24 mouse cellular contexts compared by ENCODE assay signal in the genomic region with DNA sequence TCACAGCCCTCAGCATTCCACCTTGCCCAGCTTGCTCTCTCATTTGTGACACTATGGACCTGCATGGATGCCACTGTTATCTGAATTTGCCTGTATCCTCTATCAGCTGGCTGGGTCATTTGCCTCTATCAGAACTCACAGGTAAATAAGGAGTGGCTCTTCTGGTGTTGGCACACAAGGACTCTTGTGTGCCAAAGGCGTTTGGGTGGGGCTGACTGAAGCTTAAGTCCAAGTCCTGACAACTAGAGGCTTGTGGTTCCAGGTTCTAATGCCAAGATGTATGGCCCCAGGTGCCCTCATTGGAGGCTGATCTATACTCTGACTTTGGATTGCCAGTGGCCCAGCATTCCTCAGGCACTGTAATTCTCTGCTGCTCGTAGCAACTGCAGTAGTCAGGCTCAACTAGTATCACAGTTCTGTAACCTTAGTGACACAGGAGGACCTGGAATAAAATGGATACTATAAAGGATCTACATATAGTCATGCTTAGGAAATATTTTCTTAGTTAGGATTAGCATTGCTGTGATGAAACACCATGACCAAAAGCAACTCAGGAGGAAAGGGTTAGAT. TPM values are rescaled to one million over a fixed set of nuclear protein-coding genes. Genes with fewer than 3 reads are reported as not detected.
"Had no signal": no experiment of that assay in that cellular context is flagged by ENCODE, and none has a peak within 500 bp of the region (broad histone marks: within the 10 kb centered on the region; RNA-seq: fewer than 3 reads in every experiment).

No protein-coding gene starts in this region.

- H3K9ac ChIP-seq: liver, embryonic 13.5 days; lung, embryonic 14.5 days; midbrain, embryonic 13.5 days; neural tube, embryonic 13.5 days; stomach, embryonic 15.5 days had no signal

- H3K36me3 ChIP-seq: liver, embryonic 13.5 days; midbrain, embryonic 10.5 days; midbrain, embryonic 13.5 days; neural tube, embryonic 13.5 days; stomach, embryonic 15.5 days had no signal

- ATAC-seq: midbrain, embryonic 13.5 days; midbrain, embryonic 16.5 days had no signal

- H3K4me3 ChIP-seq: layer of hippocampus, adult 2 months; left cerebral cortex, adult 2 months; liver, embryonic 13.5 days; midbrain, embryonic 10.5 days; midbrain, embryonic 13.5 days; myocyte; neural tube, embryonic 13.5 days; stomach, embryonic 15.5 days had no signal

- DNase-seq: kidney, adult 18-20 months; kidney, postnatal 14 days; kidney, postnatal 4 days; layer of hippocampus, adult 9-11 months; liver, embryonic 13.5 days; lung, embryonic 14.5 days; lung, postnatal 10 days; lung, postnatal 4 days; retina, postnatal 1 day; right cerebral cortex, postnatal 25 days; spleen, adult 18-20 months; thymus, adult 18-20 months; thymus, postnatal 36 days had no signal

- H3K9me3 ChIP-seq: liver, embryonic 13.5 days; midbrain, embryonic 10.5 days; neural tube, embryonic 13.5 days; stomach, embryonic 15.5 days had no signal

- H3K4me2 ChIP-seq: liver, embryonic 13.5 days; lung, embryonic 14.5 days; midbrain, embryonic 13.5 days; neural tube, embryonic 13.5 days; stomach, embryonic 15.5 days had no signal

- H3K27ac ChIP-seq: layer of hippocampus, adult 2 months; left cerebral cortex, adult 2 months; liver, embryonic 13.5 days; midbrain, embryonic 10.5 days; midbrain, embryonic 13.5 days; neural tube, embryonic 13.5 days; stomach, embryonic 15.5 days had no signal

- H3K27me3 ChIP-seq: midbrain, embryonic 13.5 days; neural tube, embryonic 13.5 days; stomach, embryonic 15.5 days had no signal

RNA-seq across cellular contexts. Expression of a gene that starts 5.8 kb away (rescaled TPM):
- total RNA-seq: monocyte, adult 5-6 weeks; neutrophil, adult 5-6 weeks had no signal

RNA-seq across cellular contexts. Expression of a gene that starts 24.8 kb away (rescaled TPM):
- total RNA-seq: monocyte, adult 5-6 weeks; neutrophil, adult 5-6 weeks had no signal
- polyA plus RNA-seq: limb, embryonic 11.5 days had no signal
